Mouse (Mus musculus): ENCODE measurements around the gene Lsm2.

- TF ChIP-seq CTCF (IDR thresholded peaks at IDR 0.05; ENCODE audit: low read depth, low read length) (no peak), POLR2A (IDR thresholded peaks at IDR 0.05; ENCODE audit: borderline replicate concordance, low read depth, low read length) (no peak)
Measured at GRCm38 (mm10) chr17:34997142-34997483, 15.5 kb downstream of the Lsm2 start.
